Comparison of ENCODE assay signal across 8 mouse cellular contexts in genomic region chr9:75440796-75441666, GRCm38 (mm10). TPM values are rescaled to one million over a fixed set of nuclear protein-coding genes. Genes with fewer than 3 reads are reported as not detected.
DNase-seq lines count a peak whose midpoint lies in the region; ATAC-seq and TF ChIP-seq lines count a peak whose summit lies in the region.

Gene Leo1 (plus strand): TSS chr9:75441524.

- peak within 1 kb of the TSS; percentile 76 for H3K4me3 ChIP-seq in brown adipose tissue, adult 24 weeks (ENCODE audit: insufficient read depth, low read depth, low read length)
- H3K4me3 ChIP-seq in heart, embryonic 15.5 days, result peak within 1 kb of the TSS; percentile 91
- H3K4me3 ChIP-seq in liver, embryonic 14.5 days (ENCODE audit: insufficient read depth in 1 of 2, low read depth in 2 of 2, low read length in 2 of 2), result peak within 1 kb of the TSS; percentile 82 to 85
- H3K4me3 ChIP-seq in neural tube, embryonic 11.5 days (ENCODE audit: low read depth, low read length), result peak within 1 kb of the TSS; percentile 80
- peak within 1 kb of the TSS; percentile 78 for H3K4me3 ChIP-seq in stomach, postnatal 0 days (ENCODE audit: low read depth, low read length)

- peak within 1 kb of the TSS; percentile 89 for H3K4me2 ChIP-seq in heart, embryonic 15.5 days
- peak within 1 kb of the TSS; percentile 69 for H3K4me2 ChIP-seq in liver, embryonic 14.5 days (ENCODE audit: low read depth)
- peak within 1 kb of the TSS; percentile 61 for H3K4me2 ChIP-seq in neural tube, embryonic 11.5 days (ENCODE audit: low read depth)
- peak within 1 kb of the TSS; percentile 86 for H3K4me2 ChIP-seq in stomach, postnatal 0 days (replicated peaks; ENCODE audit: low read depth)

- no peak for TF ChIP-seq EP300 in liver, embryonic 14.5 days (IDR thresholded peaks at IDR 0.05; ENCODE audit: low read depth)
- TF ChIP-seq EP300 in stomach, postnatal 0 days (optimal IDR thresholded peaks at IDR 0.05), result no peak

- no peaks in the 10 kb centered on the region for H3K4me1 ChIP-seq in brown adipose tissue, adult 24 weeks (ENCODE audit: control insufficient read depth, insufficient read depth, insufficient read length, low read length)
- peaks cover 17% of the 10 kb centered on the region for H3K4me1 ChIP-seq in heart, embryonic 15.5 days (replicated peaks)
- H3K4me1 ChIP-seq in liver, embryonic 14.5 days (replicated peaks; ENCODE audit: control insufficient read depth in 2 of 2, insufficient read depth in 2 of 2, low read length in 1 of 2), result peaks cover 8 to 10% of the 10 kb centered on the region in 2 experiments
- H3K4me1 ChIP-seq in neural tube, embryonic 11.5 days (ENCODE audit: control insufficient read depth, insufficient read depth, low read length), result peaks cover 8% of the 10 kb centered on the region
- 0 out of 2 replicates have a peak, but pooled peaks cover 3% of the 10 kb centered on the region for H3K4me1 ChIP-seq in stomach, postnatal 0 days (replicated peaks; ENCODE audit: control insufficient read depth, insufficient read depth)

- H3K36me3 ChIP-seq in heart, embryonic 15.5 days, result peaks cover 9% of the 10 kb centered on the region
- no peaks in the 10 kb centered on the region for H3K36me3 ChIP-seq in liver, embryonic 14.5 days (replicated peaks; ENCODE audit: control insufficient read depth, insufficient read depth, low read depth)
- H3K36me3 ChIP-seq in neural tube, embryonic 11.5 days (ENCODE audit: control insufficient read depth, insufficient read depth, low read length), result peaks cover 3% of the 10 kb centered on the region; the same call in 1 of the 2 replicates
- 0 out of 2 replicates have a peak, but pooled peaks cover 4% of the 10 kb centered on the region for H3K36me3 ChIP-seq in stomach, postnatal 0 days (ENCODE audit: control insufficient read depth, insufficient read depth, low read length)

- DNase-seq in CD4-positive, CD25-positive, alpha-beta regulatory T cell, adult 2 months (ENCODE audit: low read depth, low spot score), result peak; percentile 93
- DNase-seq in fibroblast of lung, adult 2 months (ENCODE audit: low read depth), result peak; percentile 80
- DNase-seq in kidney, postnatal 25 days, result peak; percentile 91 to 96
- peak; percentile 79 to 84 (median 79) for DNase-seq in liver, embryonic 14.5 days (ENCODE audit: low read depth in 3 of 3, low spot score in 3 of 3)
- DNase-seq in neural tube, embryonic 11.5 days (ENCODE audit: low spot score), result peak; percentile 87
- peak; percentile 89 for DNase-seq in stomach, postnatal 0 days (ENCODE audit: low spot score)

- peak within 1 kb of the TSS; percentile 65 for H3K27ac ChIP-seq in brown adipose tissue, adult 24 weeks (replicated peaks; ENCODE audit: low read depth, low read length)
- peak within 1 kb of the TSS; percentile 77 for H3K27ac ChIP-seq in heart, embryonic 15.5 days
- peak within 1 kb of the TSS; percentile 64 for H3K27ac ChIP-seq in liver, embryonic 14.5 days
- H3K27ac ChIP-seq in neural tube, embryonic 11.5 days (ENCODE audit: low read depth, low read length), result peak within 1 kb of the TSS; percentile 54
- peak within 1 kb of the TSS; percentile 85 for H3K27ac ChIP-seq in stomach, postnatal 0 days (replicated peaks)

- H3K9me3 ChIP-seq in heart, embryonic 15.5 days (replicated peaks), result no peaks in the 10 kb centered on the region
- no peaks in the 10 kb centered on the region for H3K9me3 ChIP-seq in liver, embryonic 14.5 days (ENCODE audit: control insufficient read depth, low read length)
- no peaks in the 10 kb centered on the region for H3K9me3 ChIP-seq in neural tube, embryonic 11.5 days (ENCODE audit: control insufficient read depth, low read length)
- H3K9me3 ChIP-seq in stomach, postnatal 0 days (ENCODE audit: control insufficient read depth, low read length), result no peaks in the 10 kb centered on the region

- ATAC-seq in heart, embryonic 15.5 days (replicated peaks; ENCODE audit: insufficient number of reproducible peaks, insufficient read depth, low FRiP score, low read depth), result peak; percentile 90
- peak; percentile 87 for ATAC-seq in liver, embryonic 14.5 days (ENCODE audit: insufficient read depth)
- peak; percentile 92 for ATAC-seq in neural tube, embryonic 11.5 days (ENCODE audit: insufficient read depth, low FRiP score, low TSS enrichment)
- ATAC-seq in stomach, postnatal 0 days (ENCODE audit: low FRiP score, low TSS enrichment), result peak; percentile 91

- H3K9ac ChIP-seq in heart, embryonic 15.5 days, result peak within 1 kb of the TSS; percentile 86
- H3K9ac ChIP-seq in liver, embryonic 14.5 days (replicated peaks), result peak within 1 kb of the TSS; percentile 84
- peak within 1 kb of the TSS; percentile 77 for H3K9ac ChIP-seq in neural tube, embryonic 11.5 days (ENCODE audit: low read length)
- peak within 1 kb of the TSS; percentile 84 for H3K9ac ChIP-seq in stomach, postnatal 0 days (ENCODE audit: low read length)

- under 1% methylated on average over 43 of the region's 45 CpGs for WGBS in heart, embryonic 15.5 days
- under 1% methylated on average over 44 of the region's 45 CpGs for WGBS in liver, embryonic 14.5 days (ENCODE audit: insufficient replicate concordance)
- WGBS in neural tube, embryonic 11.5 days, result 1% methylated on average over 42 of the region's 45 CpGs
- 1% methylated on average over 44 of the region's 45 CpGs for WGBS in stomach, postnatal 0 days

- TF ChIP-seq CTCF in liver, embryonic 14.5 days (IDR thresholded peaks at IDR 0.05; ENCODE audit: low read depth), result no peak
- no peak for TF ChIP-seq CTCF in stomach, postnatal 0 days (IDR thresholded peaks at IDR 0.05; ENCODE audit: low read depth)

- no peaks in the 10 kb centered on the region for H3K27me3 ChIP-seq in heart, embryonic 15.5 days
- H3K27me3 ChIP-seq in liver, embryonic 14.5 days (ENCODE audit: control insufficient read depth, insufficient read depth, low read length), result no peaks in the 10 kb centered on the region
- H3K27me3 ChIP-seq in neural tube, embryonic 11.5 days (ENCODE audit: control insufficient read depth, insufficient read depth, low read length), result no peaks in the 10 kb centered on the region
- H3K27me3 ChIP-seq in stomach, postnatal 0 days (ENCODE audit: control insufficient read depth, insufficient read depth, low read length), result no peaks in the 10 kb centered on the region

RNA-seq across cellular contexts. Expression of gene Leo1, which starts in this region (rescaled TPM):
- 19.0 and 21.4 TPM in 2 replicates for polyA plus RNA-seq in brown adipose tissue, adult 24 weeks (2012; ENCODE audit: insufficient read depth, insufficient read length, missing spikeins)
- 27.1 and 27.7 TPM in 2 replicates for polyA plus RNA-seq in heart, embryonic 15.5 days (2015; fragmentation: Nextera tagmentation; extraction: Ambion mirVana)
- polyA plus RNA-seq in liver, embryonic 14.5 days (2012; rRNA removed), result 4.5 and 8.2 TPM in 2 replicates
- polyA plus RNA-seq in liver, embryonic 14.5 days (2014; fragmentation: Nextera tagmentation; extraction: Ambion mirVana), result 10.8 and 14.1 TPM in 2 replicates
- polyA plus RNA-seq in neural tube, embryonic 11.5 days (2014; fragmentation: Nextera tagmentation; extraction: Ambion mirVana), result 47.0 and 50.9 TPM in 2 replicates
- 16.1 and 17.8 TPM in 2 replicates for polyA plus RNA-seq in stomach, postnatal 0 days (2015; fragmentation: Nextera tagmentation; extraction: Ambion mirVana)

Comparison
In these comparisons a context has a peak if more than half of its experiments do, and no peak if none do; other contexts are left out.
1. Peak in every context shown above with its lines: DNase-seq, ATAC-seq, H3K4me3 ChIP-seq and H3K27ac ChIP-seq.